Mouse (Mus musculus): ENCODE results near the gene Slc6a21.
A peak's percentile ranks its signal among the peaks of the same experiment; 100 is the strongest.
"Not testable (repeated sequence)": the region's sequence is repeated elsewhere in the genome, so short reads cannot be mapped to it uniquely, and the experiment has no call there.

The Slc6a21 gene

GRCm38 (mm10) chr7:45255822-45256221, 21.5 kb upstream of the Slc6a21 start:
- not testable (repeated sequence) for DNase-seq (ENCODE audit: low spot score in 2 of 2)

DNA sequence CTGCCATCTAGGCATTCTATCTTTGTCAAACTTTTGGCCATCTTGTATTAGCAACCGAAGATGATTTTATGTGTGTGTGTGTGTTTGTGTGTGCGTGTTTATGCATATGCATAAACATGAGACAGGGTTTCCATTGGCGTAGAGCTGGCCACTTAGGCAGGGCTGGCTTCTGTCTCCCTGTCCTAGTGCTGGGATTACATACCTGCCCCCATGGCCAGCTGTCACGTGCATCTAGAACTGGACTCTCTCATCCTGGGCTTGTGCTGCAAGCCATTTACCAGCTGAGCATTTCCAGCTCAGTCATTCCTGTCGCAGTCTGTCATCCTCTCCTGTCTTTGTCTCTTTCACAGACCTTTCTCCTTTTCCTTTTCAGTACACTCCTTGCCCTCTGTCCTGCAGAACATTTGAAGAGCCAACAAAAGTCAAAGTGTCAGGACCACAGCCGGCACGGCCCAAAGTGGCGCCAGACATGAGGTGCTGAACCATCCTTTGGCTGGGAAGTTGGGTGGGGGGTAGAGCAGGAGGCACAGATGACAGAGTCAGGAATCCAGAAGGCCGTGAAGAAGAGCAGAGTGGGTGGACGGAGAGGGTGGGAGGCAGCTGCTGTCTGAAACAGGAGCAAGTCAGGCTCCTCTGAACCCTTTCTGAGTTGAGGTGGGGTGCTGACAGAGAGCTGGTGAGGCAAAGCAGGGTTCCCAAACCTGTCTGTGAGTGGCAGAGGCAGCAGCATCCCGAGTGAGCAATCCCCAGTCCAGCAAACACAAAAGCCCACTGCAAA, 20.1 kb upstream of the Slc6a21 start:
- DNase-seq (ENCODE audit: low spot score in 2 of 2), result no peak

GRCm38 (mm10) chr7:45259281-45259680, 18.0 kb upstream of the Slc6a21 start:
- DNase-seq (ENCODE audit: low spot score in 2 of 2), result no peak

GRCm38 (mm10) chr7:45262266-45262665, 15.0 kb upstream of the Slc6a21 start:
- DNase-seq (ENCODE audit: low spot score in 2 of 2), result no peak

DNA sequence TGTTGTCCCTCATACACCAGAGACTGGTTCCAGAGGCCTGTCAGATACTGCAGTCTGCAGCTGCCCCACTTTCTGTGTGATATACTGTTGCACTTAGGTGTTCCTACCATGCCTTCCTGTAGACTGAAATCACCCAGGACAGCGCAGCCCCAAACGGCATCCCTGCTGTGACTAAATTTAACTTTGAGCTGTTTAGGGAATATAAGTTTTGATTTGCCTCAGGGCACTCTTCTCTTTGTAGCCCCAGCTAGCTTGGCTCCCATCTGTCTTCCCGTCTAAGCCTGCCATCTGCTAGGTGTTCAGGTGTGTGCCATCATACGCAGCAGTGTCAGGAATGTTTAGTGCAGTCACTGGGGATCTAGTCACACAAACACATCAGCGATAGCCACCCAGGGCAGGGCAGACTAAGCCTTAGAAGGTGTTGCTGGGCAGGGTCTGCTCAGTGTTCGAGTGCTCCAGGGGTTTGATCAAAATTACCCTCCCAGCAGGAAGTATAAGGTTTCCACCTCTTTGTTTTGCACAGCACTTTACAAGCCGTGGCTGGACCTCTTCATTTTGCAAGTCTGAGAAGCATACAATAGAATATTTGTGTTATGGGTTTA, 14.2 kb upstream of the Slc6a21 start:
- no peak for DNase-seq (ENCODE audit: low spot score in 2 of 2)

- DNase-seq (ENCODE audit: low spot score in 2 of 2), result no peak
Measured at GRCm38 (mm10) chr7:45264348-45264747, 13.0 kb upstream of the Slc6a21 start.

- DNase-seq (ENCODE audit: low spot score in 2 of 2), result no peak
Measured at GRCm38 (mm10) chr7:45265518-45265917, 11.8 kb upstream of the Slc6a21 start.

DNA sequence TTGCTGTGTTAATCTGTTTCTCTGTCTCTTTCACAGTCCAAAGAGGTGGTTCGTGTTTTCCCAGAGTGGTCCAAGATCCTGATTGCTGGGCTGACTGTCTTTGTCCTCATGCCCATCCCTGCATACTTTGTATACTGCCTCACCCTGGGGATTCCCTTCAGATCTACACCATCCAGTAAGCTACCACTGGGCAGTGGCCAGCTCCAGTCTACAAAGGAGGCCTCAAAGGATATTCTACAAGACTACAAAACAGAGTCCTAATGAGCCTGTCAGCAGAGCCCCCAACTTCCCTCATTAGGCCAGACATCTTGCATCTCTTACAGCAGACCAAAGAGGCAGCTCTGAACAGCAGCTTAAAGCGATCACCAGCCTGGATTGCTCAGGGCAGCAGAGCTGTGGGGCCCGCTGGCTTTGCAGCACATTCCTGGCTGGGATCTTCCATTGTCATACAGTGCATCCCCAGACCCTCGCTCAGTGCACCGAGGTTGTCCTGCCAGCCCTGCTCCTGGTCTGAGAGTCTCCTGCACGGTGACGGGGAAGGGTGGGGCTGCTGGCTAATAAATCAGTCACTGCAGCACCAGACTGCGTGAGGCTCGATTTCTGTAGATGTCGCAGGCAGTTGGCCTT, 4.4 kb upstream of the Slc6a21 start:
- DNase-seq (ENCODE audit: low spot score in 2 of 2), result no peak

DNA sequence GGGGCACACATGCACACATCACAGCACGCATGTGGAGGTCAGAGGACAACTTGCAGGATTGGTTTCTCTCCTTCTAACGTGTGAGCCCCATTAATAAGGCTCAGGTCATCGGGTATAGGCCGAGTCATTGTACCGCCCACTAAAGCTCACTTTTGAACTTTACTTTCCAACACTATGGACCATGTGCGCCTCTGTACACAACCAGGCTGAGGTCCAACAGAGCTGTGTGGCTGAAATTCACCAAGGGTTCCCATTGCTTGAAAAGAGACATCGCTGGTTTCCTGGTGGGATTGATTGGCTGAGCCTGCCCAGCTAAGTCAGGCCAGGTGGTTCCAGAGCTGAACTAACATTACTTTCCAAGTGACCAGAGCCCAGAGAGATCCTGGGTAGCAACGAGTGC, 3.6 kb upstream of the Slc6a21 start:
- no peak for DNase-seq (ENCODE audit: low spot score in 2 of 2)

DNA sequence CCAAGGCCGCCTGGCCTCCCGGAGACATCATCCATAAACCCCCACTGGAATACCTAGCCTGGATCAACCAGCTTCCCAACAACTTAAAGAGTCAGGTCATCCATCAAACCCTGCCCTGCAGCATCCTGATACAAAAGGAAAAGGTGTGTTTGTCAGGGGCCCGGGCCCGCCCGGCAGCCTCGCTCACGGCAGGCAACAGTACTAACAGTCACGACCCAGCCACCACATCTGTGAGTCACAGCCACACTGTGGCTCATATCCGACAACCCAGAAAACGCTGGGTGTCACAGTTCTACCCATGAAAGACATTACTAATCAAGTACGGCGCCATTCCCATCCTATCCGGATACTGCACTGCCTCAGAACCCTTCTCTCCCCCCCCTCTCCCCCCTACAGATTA, 9.2 kb downstream of the Slc6a21 start:
- DNase-seq (ENCODE audit: low spot score in 2 of 2), result no peak

DNA sequence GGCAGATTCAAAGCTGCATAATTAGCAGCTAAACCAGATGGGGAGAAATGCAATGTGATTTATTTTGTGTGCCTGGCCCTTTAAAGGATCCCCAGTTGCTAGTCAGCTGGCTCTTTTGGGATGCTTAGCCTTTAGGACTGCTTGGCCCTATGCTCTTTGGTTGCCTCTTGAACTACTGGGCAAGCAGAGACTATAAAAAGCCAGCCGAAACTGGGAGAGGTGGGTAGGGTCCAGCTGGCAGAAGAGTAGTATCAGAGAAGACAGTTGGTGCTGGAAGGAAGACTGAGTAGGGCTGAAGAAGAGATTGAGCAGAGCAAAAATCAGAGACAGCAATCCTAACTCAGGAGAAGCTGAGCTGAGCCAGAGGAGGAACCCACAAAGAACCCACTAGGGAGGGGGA, 19.3 kb downstream of the Slc6a21 start:
- no peak for DNase-seq (ENCODE audit: low spot score in 2 of 2)

- DNase-seq (ENCODE audit: low spot score in 2 of 2), result no peak
Measured at GRCm38 (mm10) chr7:45297563-45297962, 20.2 kb downstream of the Slc6a21 start.

GRCm38 (mm10) chr7:45299752-45300151, 22.4 kb downstream of the Slc6a21 start:
- DNase-seq (ENCODE audit: low spot score in 2 of 2), result peak; percentile 32 to 46

DNA sequence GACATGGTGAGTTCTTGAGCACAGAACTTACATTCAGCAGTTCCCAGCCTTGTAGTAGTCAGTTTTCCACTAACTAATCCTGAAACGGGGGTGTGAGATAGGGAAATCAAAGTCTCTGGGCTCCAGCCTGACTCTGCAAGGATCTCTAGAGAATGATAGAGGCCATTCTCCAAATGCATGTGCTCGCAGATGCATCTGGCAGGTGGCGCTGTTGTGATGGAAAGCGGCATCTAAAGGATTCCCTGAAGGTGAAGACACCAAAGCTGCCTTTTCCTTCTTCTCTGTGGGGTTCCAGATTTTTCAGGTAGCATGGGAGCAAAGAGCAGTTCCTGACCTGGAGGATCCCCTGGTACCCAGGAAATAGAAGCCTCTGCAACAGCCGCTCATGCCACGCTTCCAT, 23.0 kb downstream of the Slc6a21 start:
- DNase-seq (ENCODE audit: low spot score in 2 of 2), result peak; percentile 19 to 58

GRCm38 (mm10) chr7:45302626-45303025, 25.3 kb downstream of the Slc6a21 start:
- DNase-seq (ENCODE audit: low spot score in 2 of 2), result no peak

- no peak for DNase-seq (ENCODE audit: low spot score in 2 of 2)
Measured at GRCm38 (mm10) chr7:45304869-45305268, 27.6 kb downstream of the Slc6a21 start.

- peak in 1 of 2 experiments; percentile 23 for DNase-seq (ENCODE audit: low spot score in 2 of 2)
Measured at GRCm38 (mm10) chr7:45305275-45305674, 28.0 kb downstream of the Slc6a21 start.

GRCm38 (mm10) chr7:45308551-45309240, 31.4 kb downstream of the Slc6a21 start:
- no peak for DNase-seq (ENCODE audit: low spot score in 2 of 2)

- DNase-seq (ENCODE audit: low spot score in 2 of 2), result no peak
Measured at GRCm38 (mm10) chr7:45309455-45309854, 32.1 kb downstream of the Slc6a21 start.

- no peak for DNase-seq (ENCODE audit: low spot score in 2 of 2)
Measured at GRCm38 (mm10) chr7:45312023-45312422, 34.7 kb downstream of the Slc6a21 start.

DNA sequence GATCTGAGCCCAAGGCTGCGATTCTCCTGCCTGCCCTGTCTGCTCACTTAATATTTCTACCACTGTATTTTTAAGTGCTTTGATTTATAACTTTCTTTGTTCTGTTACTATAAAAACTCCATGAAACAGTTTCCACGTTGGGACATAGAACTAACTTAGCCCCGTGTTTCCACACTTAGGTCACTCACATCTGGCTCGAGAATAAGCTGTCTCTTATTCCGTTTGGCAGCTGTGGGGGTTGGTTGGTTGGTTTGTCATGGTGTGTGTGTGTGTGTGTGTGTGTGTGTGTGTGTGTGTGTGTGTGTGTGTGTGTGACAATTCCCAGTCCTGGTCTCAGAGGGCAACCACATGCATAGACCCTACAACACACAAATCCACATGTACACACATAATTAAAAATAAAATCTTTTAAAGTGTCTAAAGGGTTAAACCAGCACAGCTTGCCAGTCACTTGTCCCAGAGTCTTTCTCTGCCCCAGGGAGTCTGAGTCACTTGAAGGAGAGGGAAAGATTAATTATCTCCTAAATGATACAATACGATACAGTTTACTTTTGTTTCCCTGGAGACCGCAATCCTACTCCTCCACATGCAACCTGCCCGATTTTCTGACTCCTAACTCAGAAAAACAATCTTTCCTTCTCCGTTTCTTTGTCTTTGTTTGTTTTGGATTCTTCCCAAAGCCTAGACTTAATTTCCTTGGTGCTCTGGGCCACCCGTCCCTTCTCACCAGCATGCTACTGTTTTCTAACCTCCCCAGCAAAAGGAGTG, 35.6 kb downstream of the Slc6a21 start:
- no peak for DNase-seq (ENCODE audit: low spot score in 2 of 2)

- DNase-seq (ENCODE audit: low spot score in 2 of 2), result no peak
Measured at GRCm38 (mm10) chr7:45313495-45313894, 36.2 kb downstream of the Slc6a21 start.

Data from heart, adult 9 months (tissue).